ENCODE assay signal across 21 mouse cellular contexts in the genomic region with DNA sequence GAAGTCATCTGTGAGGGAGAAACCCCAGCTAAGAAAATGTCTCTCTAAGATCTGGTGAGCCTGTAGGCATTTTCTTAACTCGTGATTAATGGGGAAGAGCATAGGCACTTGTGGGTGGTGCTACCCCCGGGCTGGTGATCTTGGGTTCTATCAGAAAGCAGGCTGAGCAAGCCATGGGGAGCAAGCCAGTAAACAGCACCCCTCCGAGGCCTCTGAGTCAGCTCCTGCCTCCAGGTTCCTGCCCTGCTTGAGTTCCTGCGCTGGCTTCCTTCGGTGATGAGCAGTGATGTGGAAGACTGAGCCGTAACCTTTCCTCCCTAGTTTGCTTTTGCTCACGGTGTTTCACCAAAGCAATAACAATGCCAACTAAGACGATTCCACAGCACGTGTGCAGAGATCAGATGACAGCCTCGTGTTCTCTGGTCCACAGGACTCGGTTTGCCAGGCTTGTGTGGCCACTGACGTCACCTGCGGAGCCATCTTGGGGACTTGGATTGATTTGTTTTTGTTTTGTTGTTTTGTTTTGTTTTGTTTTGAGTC. TPM values are rescaled to one million over a fixed set of nuclear protein-coding genes. Genes with fewer than 3 reads are reported as not detected.
A peak's percentile ranks its signal among the peaks of the same experiment; 100 is the strongest.
DNase-seq lines count a peak whose midpoint lies in the region; ATAC-seq and TF ChIP-seq lines count a peak whose summit lies in the region.
"Had no signal": no experiment of that assay in that cellular context is flagged by ENCODE, and none has a peak within 500 bp of the region (broad histone marks: within the 10 kb centered on the region; RNA-seq: fewer than 3 reads in every experiment).

No protein-coding gene starts in this region.

- H3K27ac ChIP-seq in kidney, embryonic 15.5 days: no peak overlapping the region; the same call in 1 of the 2 replicates
- H3K27ac ChIP-seq in kidney, postnatal 0 days: no peak overlapping the region
- H3K27ac ChIP-seq: embryonic facial prominence, embryonic 15.5 days; forebrain, embryonic 10.5 days; heart, embryonic 13.5 days had no signal

- no peak for ATAC-seq in kidney, embryonic 15.5 days (replicated peaks; ENCODE audit: low FRiP score)
- ATAC-seq in kidney, postnatal 0 days (replicated peaks; ENCODE audit: low FRiP score, low read depth): no peak
- ATAC-seq: forebrain, embryonic 14.5 days had no signal

- no peaks in the 10 kb centered on the region for H3K36me3 ChIP-seq in kidney, embryonic 15.5 days
- H3K36me3 ChIP-seq in kidney, postnatal 0 days (ENCODE audit: insufficient read depth, low read length): no peaks in the 10 kb centered on the region
- no peaks in the 10 kb centered on the region for H3K36me3 ChIP-seq in splenic B cell, adult 2 months (ENCODE audit: control insufficient read depth, insufficient read depth, low read length, poor library complexity, severe bottlenecking)
- H3K36me3 ChIP-seq: embryonic facial prominence, embryonic 15.5 days; forebrain, embryonic 10.5 days; heart, embryonic 13.5 days had no signal

- no peak overlapping the region for H3K9ac ChIP-seq in kidney, embryonic 15.5 days
- no peak overlapping the region for H3K9ac ChIP-seq in kidney, postnatal 0 days (ENCODE audit: low read depth, low read length)
- H3K9ac ChIP-seq: embryonic facial prominence, embryonic 15.5 days; heart, embryonic 13.5 days had no signal

- H3K4me2 ChIP-seq in kidney, embryonic 15.5 days: no peak overlapping the region
- no peak overlapping the region for H3K4me2 ChIP-seq in kidney, postnatal 0 days (ENCODE audit: low read length)
- H3K4me2 ChIP-seq: embryonic facial prominence, embryonic 15.5 days; heart, embryonic 13.5 days had no signal

- no peak for TF ChIP-seq CTCF in kidney, postnatal 0 days (IDR thresholded peaks at IDR 0.05; ENCODE audit: low read depth)

- 49% methylated on average over 13 of the region's 13 CpGs for WGBS in kidney, embryonic 15.5 days
- 50% methylated on average over 13 of the region's 13 CpGs for WGBS in kidney, postnatal 0 days

- no peak overlapping the region for H3K4me3 ChIP-seq in kidney, embryonic 15.5 days (replicated peaks)
- no peak overlapping the region for H3K4me3 ChIP-seq in kidney, postnatal 0 days (replicated peaks; ENCODE audit: low read depth, low read length)
- H3K4me3 ChIP-seq: embryonic facial prominence, embryonic 15.5 days; erythroblast, embryonic 14.5 days; forebrain, embryonic 10.5 days; heart, embryonic 13.5 days had no signal

- DNase-seq in kidney, adult 18-20 months: peak; percentile 54
- DNase-seq in B cell, adult 2 months: peak; percentile 60 to 63
- DNase-seq in kidney, postnatal 0 days (ENCODE audit: low spot score): peak; percentile 57
- peak; percentile 40 for DNase-seq in splenic B cell, adult 2 months (ENCODE audit: low read depth, low spot score)
- no peak for DNase-seq in urinary bladder, adult 2 months (ENCODE audit: low spot score)
- no peak for DNase-seq in urinary bladder, postnatal 10 days (ENCODE audit: low spot score)
- DNase-seq: adrenal gland, postnatal 10 days; cerebellum, adult 11 months; cerebellum, adult 8-10 months; cerebellum, postnatal 14 days; embryo, embryonic 11 days; gastrocnemius, postnatal 36 days; heart, adult 11 months; heart, postnatal 36 days had no signal

- 0 out of 2 replicates have a peak, but pooled peaks cover 3% of the 10 kb centered on the region for H3K4me1 ChIP-seq in kidney, embryonic 15.5 days
- no peaks in the 10 kb centered on the region for H3K4me1 ChIP-seq in kidney, postnatal 0 days (replicated peaks; ENCODE audit: insufficient read depth, low read length)
- H3K4me1 ChIP-seq: embryonic facial prominence, embryonic 15.5 days; heart, embryonic 13.5 days had no signal

- no peaks in the 10 kb centered on the region for H3K27me3 ChIP-seq in kidney, embryonic 15.5 days
- H3K27me3 ChIP-seq in kidney, postnatal 0 days (ENCODE audit: insufficient read depth, low read length): no peaks in the 10 kb centered on the region
- H3K27me3 ChIP-seq in splenic B cell, adult 2 months (ENCODE audit: control insufficient read depth, insufficient read depth, low read length, poor library complexity, severe bottlenecking): no peaks in the 10 kb centered on the region
- H3K27me3 ChIP-seq: CH12.LX; embryonic facial prominence, embryonic 15.5 days; heart, embryonic 13.5 days had no signal

- no peaks in the 10 kb centered on the region for H3K9me3 ChIP-seq in kidney, embryonic 15.5 days (replicated peaks)
- H3K9me3 ChIP-seq in kidney, postnatal 0 days (replicated peaks; ENCODE audit: low read length): peaks cover 4% of the 10 kb centered on the region; the same call in 1 of the 2 replicates
- H3K9me3 ChIP-seq: embryonic facial prominence, embryonic 15.5 days; forebrain, embryonic 10.5 days; heart, embryonic 13.5 days had no signal

RNA-seq across cellular contexts. Expression of gene Psap, which starts 26.9 kb away (rescaled TPM):
- 132 and 162 TPM in 2 replicates for polyA plus RNA-seq in kidney, embryonic 15.5 days (2015; fragmentation: Nextera tagmentation; extraction: Ambion mirVana)
- polyA plus RNA-seq in kidney, postnatal 0 days (2015; fragmentation: Nextera tagmentation; extraction: Ambion mirVana): 142 and 160 TPM in 2 replicates
- polyA plus RNA-seq in urinary bladder, adult 2 months (2012; rRNA removed): 1,531 and 1,599 TPM in 2 replicates

RNA-seq across cellular contexts. Expression of gene Chst3, which starts 31.4 kb away (rescaled TPM):
- polyA plus RNA-seq in kidney, embryonic 15.5 days (2015; fragmentation: Nextera tagmentation; extraction: Ambion mirVana): 1.6 and 2.0 TPM in 2 replicates
- polyA plus RNA-seq in kidney, postnatal 0 days (2015; fragmentation: Nextera tagmentation; extraction: Ambion mirVana): 0.87 and 0.96 TPM in 2 replicates
- 0.58 and 0.77 TPM in 2 replicates for polyA plus RNA-seq in urinary bladder, adult 2 months (2012; rRNA removed)
- polyA plus RNA-seq: erythroblast, embryonic 14.5 days had no signal

Comparison
In these comparisons a context has a peak if more than half of its experiments do, and no peak if none do; other contexts are left out.
1. DNase-seq: peak in kidney, adult 18-20 months (single experiment), B cell, adult 2 months (2 of 2), kidney, postnatal 0 days (single experiment) and splenic B cell, adult 2 months (single experiment); none in urinary bladder, adult 2 months (single experiment) and urinary bladder, postnatal 10 days (single experiment).